Mouse (Mus musculus): ENCODE data around the gene Galk1.

- TF ChIP-seq CTCF (conservative IDR thresholded peaks at IDR 0.05; ENCODE audit: low read length), result no peak
- TF ChIP-seq POU5F1 (IDR thresholded peaks at IDR 0.05; ENCODE audit: borderline replicate concordance, low read length), result no peak
- TF ChIP-seq NANOG (IDR thresholded peaks at IDR 0.05; ENCODE audit: borderline replicate concordance, low read length), result no peak
These were observed 24.2 kb upstream of the Galk1 start for GRCm38 (mm10) chr11:116036671-116037070.

Data from E14TG2a.4 (cell line).